Mouse (Mus musculus): ENCODE measurements around the gene Tph2.
"Not testable (repeated sequence)": the region's sequence is repeated elsewhere in the genome, so short reads cannot be mapped to it uniquely, and the experiment has no call there.

The Tph2 gene

DNA sequence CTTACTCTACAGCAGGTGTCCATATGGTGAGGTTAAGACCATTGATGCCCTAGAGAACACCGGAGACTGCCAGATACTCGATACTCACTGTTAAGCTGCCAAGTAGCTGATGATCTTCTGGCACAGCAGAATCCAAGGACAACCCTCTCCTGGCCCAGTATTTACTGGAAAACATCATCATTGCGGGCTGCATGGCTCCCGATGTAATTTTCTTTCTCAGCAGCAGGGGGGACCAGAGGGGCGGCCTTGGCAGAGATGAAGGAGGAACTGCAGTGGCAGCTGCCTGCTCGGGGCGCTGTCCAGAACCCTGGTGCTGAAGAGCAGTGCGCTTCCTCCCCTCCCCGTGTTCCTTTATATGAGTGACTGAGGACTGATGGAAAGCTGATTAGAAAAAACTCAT is at the start of gene Tph2:
Tph2 (minus strand) TSS at position 326 of the 400 bp plus-strand sequence.
- DNase-seq (ENCODE audit: low spot score in 2 of 2), result peak; percentile 49 to 65

DNA sequence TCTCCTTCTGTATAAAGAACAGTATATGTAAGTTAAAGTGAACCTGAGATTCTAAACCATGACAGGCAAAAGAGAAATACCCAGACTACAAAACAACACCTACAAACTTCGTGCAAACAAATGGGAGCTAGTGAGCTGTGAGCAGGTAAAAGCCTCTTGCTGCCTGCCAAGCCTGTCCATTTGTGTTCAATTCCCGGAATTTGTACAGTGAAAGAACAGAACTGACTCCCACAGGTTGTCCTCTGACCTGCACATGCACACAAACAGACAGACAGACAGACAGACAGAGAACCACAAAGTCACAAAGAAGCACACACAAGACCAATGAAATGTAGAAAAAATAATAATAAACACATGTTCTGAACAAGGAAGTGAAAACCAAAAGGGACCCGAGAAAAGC is 49.0 kb upstream of the Tph2 start:
- no peak for DNase-seq (ENCODE audit: low spot score in 2 of 2)

DNA sequence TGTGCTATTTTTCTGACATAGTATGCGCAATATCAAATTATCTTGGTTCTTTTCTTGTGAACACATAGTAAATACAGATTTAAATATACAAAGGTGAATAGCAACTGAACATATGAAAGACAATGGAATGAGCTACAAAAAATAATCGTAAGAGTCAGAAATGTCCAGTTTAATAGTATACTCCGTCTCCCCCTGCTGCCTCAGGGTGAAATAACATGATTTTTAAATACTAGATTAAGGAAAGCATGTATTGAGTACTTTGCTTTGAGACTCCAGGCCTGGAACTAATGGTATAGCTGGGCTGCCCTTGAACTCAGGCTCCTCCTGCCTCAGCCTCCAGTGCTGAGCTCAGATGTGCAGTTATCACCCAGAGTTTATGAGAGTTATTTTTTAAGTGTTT is 47.7 kb upstream of the Tph2 start:
- no peak for DNase-seq (ENCODE audit: low spot score in 2 of 2)

DNA sequence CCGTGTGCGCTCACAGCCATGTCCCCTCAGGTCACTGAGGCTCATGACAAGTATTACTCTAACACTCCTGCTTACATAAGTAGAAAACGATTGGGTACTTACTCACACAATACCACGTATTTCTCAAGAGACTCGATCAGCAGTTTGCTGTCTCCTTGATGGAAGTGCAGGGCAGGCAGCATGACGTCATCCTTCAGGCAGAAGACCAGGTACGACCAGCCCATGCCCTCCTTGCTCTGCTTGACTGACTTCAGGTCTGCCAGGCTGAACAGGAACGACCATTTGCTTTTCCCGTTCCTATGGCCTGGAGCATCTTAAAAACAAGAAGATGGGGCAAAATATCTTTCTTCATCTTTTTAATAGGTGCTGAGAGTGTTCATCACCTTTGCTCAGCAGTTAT is 44.2 kb upstream of the Tph2 start:
- DNase-seq (ENCODE audit: low spot score in 2 of 2), result no peak

DNA sequence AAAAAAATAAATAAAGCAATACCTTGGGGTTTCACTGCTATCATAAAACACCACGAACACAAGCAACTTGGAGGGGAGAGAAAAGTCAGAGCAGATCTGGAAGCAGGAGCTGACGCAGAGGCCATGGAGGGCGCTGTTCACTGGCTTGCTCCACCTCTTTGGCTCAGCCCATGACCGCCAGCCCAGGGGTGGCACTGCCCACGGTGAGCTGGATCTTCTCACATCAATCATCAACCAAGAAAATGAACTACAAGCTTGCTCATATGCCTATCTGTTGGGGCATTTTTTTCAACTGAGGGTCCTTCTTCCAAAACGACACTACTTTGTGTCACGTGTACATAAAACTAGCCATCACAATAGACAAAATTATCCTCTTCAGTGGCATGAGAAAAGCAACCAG is 41.8 kb upstream of the Tph2 start:
- no peak for DNase-seq (ENCODE audit: low spot score in 2 of 2)

DNA sequence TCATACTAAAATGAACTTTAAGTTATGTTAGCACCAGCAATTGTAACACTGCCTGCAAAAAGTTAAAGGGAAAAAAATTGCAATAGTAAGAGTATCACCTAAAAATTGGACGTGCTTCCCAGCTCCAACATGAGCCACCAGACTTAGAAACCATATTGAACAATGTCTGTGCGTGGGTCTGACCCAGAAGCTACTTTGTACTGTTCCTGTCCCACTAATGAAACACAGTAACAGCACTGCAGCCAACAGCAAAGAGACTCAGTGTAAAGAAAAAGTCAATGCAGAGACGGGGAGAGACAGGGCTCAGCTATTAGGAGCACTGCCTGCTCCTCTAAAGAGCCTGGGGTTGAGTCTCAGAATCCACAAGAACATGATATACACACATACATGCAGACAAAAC is 39.0 kb upstream of the Tph2 start:
- DNase-seq (ENCODE audit: low spot score in 2 of 2), result no peak

DNA sequence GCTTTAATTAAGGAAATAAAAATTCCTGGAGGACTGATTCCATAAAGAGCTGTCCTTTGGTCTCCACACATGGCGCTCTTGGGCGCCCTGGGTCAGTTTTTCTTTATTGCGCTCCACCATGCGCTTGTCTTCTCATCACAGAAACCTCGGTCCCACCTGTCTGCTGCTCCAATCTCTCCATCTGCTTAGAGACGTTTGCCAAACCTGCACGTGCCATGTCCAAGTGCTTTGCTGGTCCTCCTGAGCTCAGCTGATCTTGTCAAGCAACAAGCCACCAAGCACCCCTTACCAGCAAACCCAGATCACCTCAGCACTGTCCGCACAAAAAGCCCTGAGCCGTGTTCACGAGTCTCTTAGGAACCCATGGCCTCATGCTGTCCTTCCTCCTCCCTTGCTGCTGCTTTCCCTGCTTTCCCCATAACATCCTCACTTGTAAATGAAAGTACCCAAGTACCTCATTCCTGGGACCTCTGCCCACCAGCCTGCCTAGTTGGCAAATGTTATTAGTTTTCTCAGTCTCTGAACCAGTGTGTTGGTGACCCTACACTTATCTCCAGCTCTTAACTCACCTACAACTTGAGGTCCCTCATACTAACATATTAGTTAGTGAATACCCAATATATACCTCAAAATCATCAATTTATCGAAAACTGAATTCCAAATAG is 28.2 kb upstream of the Tph2 start:
- DNase-seq (ENCODE audit: low spot score in 2 of 2), result no peak

DNA sequence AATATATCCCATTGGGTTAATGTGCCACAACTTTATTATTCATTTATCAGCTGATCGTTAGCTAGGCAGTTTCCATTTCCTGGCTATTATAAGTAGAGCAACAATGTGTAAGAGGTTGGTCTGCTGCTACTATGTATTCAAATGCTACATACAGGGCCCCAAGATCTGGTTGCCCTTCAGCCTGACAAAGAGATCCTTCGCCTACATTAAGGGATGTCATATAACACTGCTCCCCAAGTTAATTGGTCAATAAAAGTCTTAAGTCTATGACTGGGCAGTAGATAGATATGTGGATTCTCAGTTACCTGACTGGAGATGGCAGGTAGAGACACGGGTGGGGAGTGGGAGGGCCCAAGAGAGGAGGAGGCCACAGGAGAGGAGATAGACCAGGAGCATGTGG is 21.0 kb upstream of the Tph2 start:
- DNase-seq (ENCODE audit: low spot score in 2 of 2), result no peak

DNA sequence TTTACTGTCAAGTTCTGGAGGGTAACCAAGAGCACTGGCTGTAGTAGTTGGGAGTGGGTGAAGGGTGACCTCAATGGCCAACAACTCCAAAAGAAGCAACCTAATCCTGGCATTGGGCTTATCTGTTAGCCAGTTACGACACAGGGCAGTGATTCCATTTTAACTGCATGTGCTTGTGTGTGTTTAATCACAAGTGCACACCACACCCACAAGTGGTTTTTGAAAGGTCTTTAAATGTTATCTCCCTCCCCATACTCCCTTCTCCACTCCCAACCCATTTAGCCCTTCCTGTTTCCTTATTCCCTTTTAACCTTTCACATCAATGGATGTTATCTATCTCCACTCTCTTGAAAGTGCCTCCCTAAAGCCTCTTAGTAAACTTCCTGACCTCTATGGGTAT is 20.5 kb upstream of the Tph2 start:
- DNase-seq (ENCODE audit: low spot score in 2 of 2), result no peak

DNA sequence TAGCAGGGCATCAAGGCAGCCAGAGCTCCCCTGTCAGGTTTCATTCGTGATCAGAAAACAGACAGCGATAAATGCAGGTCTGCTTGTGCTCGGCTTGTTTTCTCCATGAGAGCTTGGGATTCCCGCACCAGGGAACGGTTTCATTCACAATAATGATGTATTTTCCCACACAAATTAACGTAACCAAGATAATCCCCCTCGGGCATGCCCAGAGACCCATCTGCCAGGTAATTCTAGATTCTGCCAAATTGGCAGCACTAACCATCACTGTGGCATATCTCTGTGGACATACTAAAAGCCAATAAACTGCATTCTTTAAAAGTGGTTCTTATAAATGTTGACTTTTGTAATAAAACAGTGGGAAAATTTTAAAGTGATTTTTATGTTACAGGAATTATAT is 6.4 kb upstream of the Tph2 start:
- DNase-seq (ENCODE audit: low spot score in 2 of 2), result no peak

DNA sequence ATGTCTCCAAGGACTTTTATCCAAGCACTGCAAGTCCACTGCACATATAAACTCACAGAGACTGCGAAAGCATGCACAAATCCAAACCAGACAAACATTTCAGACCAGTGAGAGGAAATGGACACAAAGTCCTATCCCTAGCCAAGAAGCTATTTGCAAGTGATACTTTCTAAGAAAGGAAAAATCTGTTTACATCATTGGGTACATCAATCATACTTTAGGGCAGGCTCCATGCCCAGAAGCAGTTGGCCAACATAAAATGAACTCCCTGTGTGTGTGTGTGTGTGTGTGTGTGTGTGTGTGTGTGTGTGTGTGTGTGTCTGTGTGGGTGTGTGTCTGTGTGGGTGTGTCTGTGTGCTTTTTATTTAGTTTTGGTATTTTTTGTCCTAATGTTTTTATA is 2.6 kb upstream of the Tph2 start:
- no peak for DNase-seq (ENCODE audit: low spot score in 2 of 2)

DNA sequence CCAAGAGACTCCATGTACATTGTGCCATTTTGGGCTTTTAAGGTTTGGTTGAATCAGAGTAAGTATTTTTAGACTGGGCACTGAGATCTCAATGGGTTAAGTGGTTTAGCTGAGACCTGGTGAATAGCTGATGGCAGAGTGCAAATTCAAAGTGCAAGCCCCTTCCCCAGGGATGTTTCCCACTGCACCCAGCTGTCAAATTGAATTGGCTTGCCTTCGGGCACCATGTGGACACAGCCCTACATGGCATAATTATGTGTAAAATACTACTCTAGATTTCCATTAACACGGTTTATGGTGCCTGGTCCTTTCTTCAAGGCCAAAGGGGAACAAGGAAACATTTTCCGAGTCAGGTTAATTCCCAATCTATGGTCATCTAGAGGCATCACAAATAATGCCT is 3.8 kb downstream of the Tph2 start:
- DNase-seq (ENCODE audit: low spot score in 2 of 2), result no peak

DNA sequence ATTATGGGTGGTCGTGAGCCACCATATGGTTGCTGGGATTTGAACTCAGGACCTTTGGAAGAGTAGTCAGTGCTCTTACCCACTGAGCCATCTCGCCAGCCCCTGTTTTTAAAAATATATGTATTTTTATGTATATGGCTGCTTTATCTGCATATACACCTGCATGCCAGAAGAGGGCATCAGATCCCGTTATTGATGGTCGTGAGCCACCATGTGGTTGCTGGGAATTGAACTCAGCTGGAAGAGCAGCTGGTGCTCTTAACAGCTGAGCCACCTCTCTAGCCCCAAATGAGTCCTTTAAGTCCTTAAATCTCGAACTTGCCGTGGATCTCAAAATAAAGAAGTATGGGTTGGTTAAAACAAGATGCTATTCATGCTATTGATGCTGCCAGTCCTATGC is 6.8 kb downstream of the Tph2 start:
- not testable (repeated sequence) for DNase-seq (ENCODE audit: low spot score in 2 of 2)

DNA sequence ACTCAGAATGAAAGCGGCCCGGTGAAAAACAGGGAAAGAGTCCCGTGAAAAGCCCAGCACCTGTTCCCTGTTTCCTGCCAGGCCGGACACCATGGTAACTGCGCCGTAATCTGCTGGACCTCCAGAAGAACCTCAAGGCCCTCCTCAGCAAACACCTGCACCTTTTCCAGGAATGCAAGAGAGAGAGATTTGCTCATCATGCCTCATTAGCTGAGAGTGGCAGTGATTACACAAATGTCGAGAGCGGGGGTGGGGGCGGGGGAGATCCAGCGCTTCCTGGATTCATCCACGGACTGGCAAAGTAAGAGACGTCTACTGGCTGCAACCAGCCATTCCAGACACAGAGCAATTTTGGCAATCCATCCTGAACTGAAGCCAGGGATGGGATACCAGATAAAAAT is 9.2 kb downstream of the Tph2 start:
- DNase-seq (ENCODE audit: low spot score in 2 of 2), result peak; percentile 11 to 17

DNA sequence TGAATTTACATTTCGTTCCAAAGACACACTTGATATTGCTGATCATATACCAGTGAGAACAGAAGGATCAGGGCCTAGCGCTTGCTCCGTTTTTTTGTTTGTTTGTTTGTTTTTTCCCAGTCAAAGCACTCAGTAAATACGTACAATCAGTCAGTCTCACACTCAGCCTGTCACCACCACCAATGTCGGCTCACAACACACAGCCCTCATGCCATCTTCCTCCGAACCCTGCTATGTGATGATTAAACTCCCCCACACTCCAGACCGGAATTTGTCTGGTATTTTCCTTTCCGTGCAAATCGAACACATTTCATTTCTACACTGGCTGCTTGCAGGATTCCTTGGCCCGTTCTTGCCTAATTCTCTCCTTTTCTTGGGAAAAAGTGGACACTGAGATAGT is 11.5 kb downstream of the Tph2 start:
- no peak for DNase-seq (ENCODE audit: low spot score in 2 of 2)

DNA sequence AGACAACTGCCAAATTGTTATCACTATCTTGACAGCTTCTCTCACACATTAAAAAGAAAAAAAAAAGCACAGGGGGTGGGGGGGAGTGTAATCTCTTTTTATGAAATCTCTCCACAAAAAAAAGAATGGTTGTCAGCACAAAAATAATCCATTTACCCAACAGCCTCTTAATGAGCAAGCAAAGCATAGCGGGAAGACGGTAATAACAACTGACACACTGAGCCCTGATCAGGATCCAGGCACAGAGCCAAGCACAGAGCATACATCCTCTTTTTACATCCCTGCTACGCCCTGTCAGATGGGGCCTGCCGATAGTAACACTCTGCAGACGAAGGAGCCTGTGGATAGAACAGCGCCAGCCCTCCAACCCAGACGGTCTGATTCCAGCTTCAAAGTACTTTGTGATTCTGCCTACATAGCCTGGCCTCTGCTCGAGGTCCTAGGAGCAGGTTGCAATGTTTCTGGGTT is 13.4 kb downstream of the Tph2 start:
- DNase-seq (ENCODE audit: low spot score in 2 of 2), result peak; percentile 28 to 35

DNA sequence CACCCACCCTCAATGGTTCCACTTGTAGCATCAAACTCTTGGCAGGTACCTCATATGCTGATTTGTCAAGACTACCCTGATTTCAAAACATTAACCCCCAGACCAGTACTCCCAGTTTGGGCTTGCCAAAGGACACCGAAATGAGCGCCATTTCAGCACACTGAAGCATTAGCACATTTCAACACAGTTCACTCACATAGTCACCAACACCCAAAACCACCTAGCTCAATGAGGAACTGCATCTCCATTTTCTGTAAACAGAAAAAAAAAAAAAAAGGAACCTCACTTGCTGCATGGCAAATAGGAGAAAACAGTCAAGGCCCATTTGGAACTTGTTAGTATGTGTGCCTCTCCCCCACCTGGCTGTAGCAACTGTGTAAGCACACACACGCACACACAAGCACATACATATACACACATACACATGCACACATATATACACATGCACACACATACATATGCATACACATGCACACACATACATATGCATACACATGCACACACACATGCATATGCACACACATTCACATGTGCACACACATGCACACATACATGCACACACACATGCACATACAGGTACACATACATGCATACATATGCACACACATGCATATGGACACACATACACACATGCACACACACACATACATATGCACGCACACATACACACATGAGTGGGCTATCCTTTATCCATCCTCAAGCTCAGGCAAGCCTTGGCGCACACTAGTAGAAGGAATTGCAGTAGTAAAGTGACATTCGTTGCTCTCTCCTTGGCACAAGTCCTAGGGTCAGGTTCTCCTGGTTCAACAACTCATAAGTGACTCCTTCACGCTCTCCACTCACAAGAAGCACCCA is 14.1 kb downstream of the Tph2 start:
- no peak for DNase-seq (ENCODE audit: low spot score in 2 of 2)

DNA sequence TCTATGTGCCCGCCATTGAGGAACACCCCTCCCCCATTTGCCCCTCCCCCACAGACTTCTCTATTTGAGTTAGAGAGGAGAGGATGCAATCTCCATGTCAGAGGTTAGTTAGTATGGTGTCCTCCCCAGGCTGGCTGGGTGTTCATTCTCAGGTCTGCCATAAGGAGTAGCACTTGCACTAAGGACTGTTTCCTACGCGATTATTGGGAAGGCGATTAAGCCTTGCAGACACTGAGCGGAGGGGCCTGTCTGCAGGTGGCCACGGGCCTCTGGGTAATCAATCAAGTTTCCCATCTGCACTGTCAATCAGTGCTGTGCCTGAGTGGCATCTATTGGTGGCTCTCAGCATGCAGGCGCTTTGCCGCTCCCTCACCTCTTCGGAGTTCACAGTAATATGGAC is 15.4 kb downstream of the Tph2 start:
- no peak for DNase-seq (ENCODE audit: low spot score in 2 of 2)

DNA sequence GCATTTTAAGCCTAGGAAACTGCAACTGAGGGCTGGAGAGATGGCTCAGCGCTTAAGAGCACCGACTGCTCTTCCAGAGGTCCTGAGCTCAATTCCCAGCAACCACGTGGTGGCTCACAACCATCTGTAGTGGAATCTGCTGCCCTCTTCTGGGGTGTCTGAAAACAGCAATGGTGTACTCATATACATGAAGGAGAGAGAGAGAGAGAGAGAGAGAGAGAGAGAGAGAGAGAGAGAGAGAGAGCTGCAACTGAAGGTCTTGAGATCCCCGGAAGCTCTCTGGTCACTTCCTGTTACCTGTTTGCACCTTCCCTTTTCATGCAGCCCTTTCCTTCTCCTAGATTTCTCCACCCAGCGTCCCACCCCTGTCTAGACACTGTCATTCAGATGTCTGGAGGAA is 24.5 kb downstream of the Tph2 start:
- DNase-seq (ENCODE audit: low spot score in 2 of 2), result no peak

DNA sequence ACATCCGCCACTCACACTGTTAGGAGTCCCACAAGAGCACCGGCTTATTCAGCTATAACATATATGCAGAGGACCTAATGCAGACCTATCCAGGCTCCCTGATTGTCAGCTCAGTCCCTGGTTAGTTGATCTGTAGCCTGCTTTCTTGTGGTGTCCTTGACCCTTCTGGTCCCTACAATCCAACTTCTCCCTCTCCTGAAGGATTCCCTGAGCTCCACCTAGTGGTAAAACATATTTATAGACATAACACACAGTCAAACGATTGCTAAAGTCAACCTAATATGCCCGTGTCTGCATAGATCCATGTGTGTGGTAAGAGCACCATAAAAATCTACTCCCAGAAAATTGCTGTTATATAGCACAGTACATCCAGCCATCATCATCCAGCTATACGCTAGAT is 37.5 kb downstream of the Tph2 start:
- no peak for DNase-seq (ENCODE audit: low spot score in 2 of 2)

DNA sequence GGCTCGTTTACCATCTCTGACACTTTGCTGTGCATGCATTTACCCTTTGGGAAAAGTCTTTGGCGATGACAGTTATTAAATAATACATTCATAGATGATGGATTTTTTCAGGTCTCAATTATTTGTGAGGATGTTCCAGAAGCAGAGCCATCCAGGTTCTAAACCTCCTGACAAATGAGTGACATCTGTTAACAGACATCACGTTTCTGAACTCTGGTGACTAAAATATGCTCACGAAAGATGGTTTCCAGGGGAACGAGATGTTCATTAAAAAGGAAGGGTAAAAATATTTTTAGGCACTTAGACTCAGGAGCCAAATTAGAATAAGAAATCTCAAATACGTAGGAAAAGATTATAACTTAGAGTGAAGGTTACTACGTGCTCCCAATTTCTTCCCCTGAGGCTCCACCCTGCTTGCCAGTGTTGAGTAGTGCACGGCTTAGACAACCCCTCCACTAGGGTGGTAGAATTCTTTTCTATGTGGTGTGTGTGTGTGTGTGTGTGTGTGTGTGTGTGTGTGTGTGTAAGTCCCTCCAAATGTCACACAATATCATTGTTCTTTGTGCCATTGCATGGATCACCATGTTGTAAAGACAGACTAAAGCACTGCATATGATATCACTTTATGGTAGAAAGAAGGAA is 38.4 kb downstream of the Tph2 start:
- DNase-seq (ENCODE audit: low spot score in 2 of 2), result no peak

DNA sequence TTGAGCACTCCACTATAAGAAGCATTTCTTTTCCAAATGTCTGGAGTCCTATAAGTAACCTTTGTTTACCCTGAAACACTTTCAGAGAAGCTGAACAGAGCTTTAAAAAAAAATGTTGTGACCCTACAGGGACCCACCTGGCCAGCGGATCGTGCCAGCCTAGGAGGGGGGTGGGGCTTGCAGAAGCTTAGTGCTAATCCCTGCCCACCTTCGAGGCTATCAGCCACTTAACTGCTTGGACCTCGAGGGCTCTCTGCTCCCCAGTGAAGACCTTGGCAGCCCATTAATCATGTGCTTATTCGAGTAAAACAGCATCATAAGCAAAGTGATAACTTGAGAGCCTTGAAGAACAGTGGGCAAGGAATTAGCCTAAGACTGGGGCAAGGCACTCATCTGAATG is 40.3 kb downstream of the Tph2 start:
- no peak for DNase-seq (ENCODE audit: low spot score in 2 of 2)

DNA sequence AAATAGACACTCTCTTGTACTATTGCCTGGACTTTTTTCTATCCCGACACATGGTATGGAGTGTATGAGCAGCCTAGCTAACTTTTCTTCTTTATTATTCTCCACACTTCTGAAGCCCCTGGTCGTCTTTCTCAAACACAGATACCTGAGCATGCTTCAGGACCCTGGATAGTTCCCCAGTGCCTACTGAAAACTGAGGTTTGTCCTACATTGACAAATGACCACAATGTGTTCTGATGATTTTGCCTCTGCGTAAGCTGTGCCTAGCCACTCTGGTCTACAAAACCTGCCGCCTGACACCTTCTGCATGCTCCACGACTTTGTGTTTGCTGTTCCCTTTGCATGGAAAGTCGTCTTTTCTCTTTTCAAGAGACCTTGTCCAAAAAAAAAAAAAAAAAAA is 41.2 kb downstream of the Tph2 start:
- no peak for DNase-seq (ENCODE audit: low spot score in 2 of 2)

All from right cerebral cortex, adult 2 months (tissue).